Mouse (Mus musculus): ENCODE data around the gene Akr1cl.

- no peak for TF ChIP-seq CTCF (IDR thresholded peaks at IDR 0.05; ENCODE audit: low read depth)
- TF ChIP-seq EP300 (IDR thresholded peaks at IDR 0.05; ENCODE audit: low read depth) = no peak
Measured at GRCm38 (mm10) chr1:65040806-65041205, 8.2 kb upstream of the Akr1cl start.

All from liver, postnatal 0 days (tissue).